Mouse (Mus musculus) C2C12 (cell line): ENCODE results near the gene Robo1. TPM values are rescaled to one million over a fixed set of nuclear protein-coding genes. Genes with fewer than 3 reads are reported as not detected.
A peak's percentile ranks its signal among the peaks of the same experiment; 100 is the strongest.

Experiments used
- H3K27me3 ChIP-seq: one replicate; pipeline ENCODE4 v1.6.1; 2011; ENCODE audit not compliant: control insufficient read depth, insufficient read depth, insufficient read length
- H3K36me3 ChIP-seq: one replicate; pipeline ENCODE4 v1.6.1; 2011; ENCODE audit not compliant: control insufficient read depth, insufficient read depth
- H3K4me3 ChIP-seq: one replicate; pipeline ENCODE4 v1.5.1; 2011; ENCODE audit warnings: mild to moderate bottlenecking, control low read depth; ENCODE audit not compliant: poor library complexity, insufficient read depth, severe bottlenecking
- H3K79me2 ChIP-seq: one replicate; pipeline ENCODE4 v1.6.1; 2011; ENCODE audit not compliant: control insufficient read depth, insufficient read depth
- H3K79me3 ChIP-seq: one replicate; pipeline ENCODE4 v1.6.1; 2011; ENCODE audit warnings: low read depth, control low read depth
- H3ac ChIP-seq: one replicate; pipeline ENCODE3; 2011; ENCODE audit warnings: low read depth; ENCODE audit not compliant: control insufficient read depth, insufficient read length
- CEBPB ChIP-seq: IDR thresholded peaks from one replicate; pipeline ENCODE4 v1.6.1; 2011; ENCODE audit warnings: low read depth, mild to moderate bottlenecking, control low read depth, moderate library complexity
- CTCF ChIP-seq: IDR thresholded peaks from one replicate; pipeline ENCODE4 v1.5.1; 2011; ENCODE audit not compliant: control insufficient read depth, insufficient read depth, insufficient read length
- FOSL1 ChIP-seq: IDR thresholded peaks from one replicate; pipeline ENCODE4 v1.8.0; 2011; ENCODE audit warnings: mild to moderate bottlenecking, low read length; ENCODE audit not compliant: poor library complexity, insufficient read depth, severe bottlenecking
- MAX ChIP-seq: IDR thresholded peaks from one replicate; pipeline ENCODE4 v1.6.1; 2011; ENCODE audit warnings: mild to moderate bottlenecking, control low read depth
- MYOD1 ChIP-seq: IDR thresholded peaks from one replicate; pipeline ENCODE4 v1.6.1; 2011; ENCODE audit warnings: low read depth; ENCODE audit not compliant: control insufficient read depth, insufficient read length
- MYOG ChIP-seq: IDR thresholded peaks from one replicate; pipeline ENCODE4 v1.6.1; 2011; ENCODE audit not compliant: control insufficient read depth, insufficient read length; ENCODE audit errors: extremely low read depth
- USF1 ChIP-seq: IDR thresholded peaks from one replicate; pipeline ENCODE4 v1.6.1; 2011; ENCODE audit warnings: low read depth, mild to moderate bottlenecking, control low read depth, moderate library complexity
- polyA plus RNA-seq: library from polyadenylated mRNA; unstranded; fragments of >200 nt; fragmentation: generic; extraction: Trizol; gene quantifications from one replicate; pipeline ENCODE4 v1.2.1, GENCODE M21; 2012; ENCODE audit warnings: missing spikeins

Robo1 gene
- polyA plus RNA-seq, 1 experiment: 6.5 TPM

- H3K36me3 ChIP-seq: no peaks in the 10 kb centered on the region
- no peak overlapping the region for H3K4me3 ChIP-seq
- no peaks in the 10 kb centered on the region for H3K79me2 ChIP-seq
- no peaks in the 10 kb centered on the region for H3K27me3 ChIP-seq
- no peaks in the 10 kb centered on the region for H3K79me3 ChIP-seq
- no peak overlapping the region for H3ac ChIP-seq
- no peak for TF ChIP-seq FOSL1
- TF ChIP-seq MAX: no peak
- no peak for TF ChIP-seq MYOD1
- no peak for TF ChIP-seq CEBPB
- no peak for TF ChIP-seq CTCF
- no peak for TF ChIP-seq MYOG
- TF ChIP-seq USF1: no peak
These were observed 341.2 kb downstream of the Robo1 start for GRCm38 (mm10) chr16:72649314-72649713.

GRCm38 (mm10) chr16:72655411-72655810 is 347.3 kb downstream of the Robo1 start:
- no peak for TF ChIP-seq CTCF
- TF ChIP-seq MYOD1: no peak
- TF ChIP-seq CEBPB: no peak
- TF ChIP-seq MYOG: no peak
- no peak for TF ChIP-seq MAX
- no peak for TF ChIP-seq FOSL1
- no peak for TF ChIP-seq USF1
- H3K4me3 ChIP-seq: no peak overlapping the region
- H3K36me3 ChIP-seq: no peaks in the 10 kb centered on the region
- no peaks in the 10 kb centered on the region for H3K79me2 ChIP-seq
- no peaks in the 10 kb centered on the region for H3K79me3 ChIP-seq
- H3K27me3 ChIP-seq: no peaks in the 10 kb centered on the region
- no peak overlapping the region for H3ac ChIP-seq

DNA sequence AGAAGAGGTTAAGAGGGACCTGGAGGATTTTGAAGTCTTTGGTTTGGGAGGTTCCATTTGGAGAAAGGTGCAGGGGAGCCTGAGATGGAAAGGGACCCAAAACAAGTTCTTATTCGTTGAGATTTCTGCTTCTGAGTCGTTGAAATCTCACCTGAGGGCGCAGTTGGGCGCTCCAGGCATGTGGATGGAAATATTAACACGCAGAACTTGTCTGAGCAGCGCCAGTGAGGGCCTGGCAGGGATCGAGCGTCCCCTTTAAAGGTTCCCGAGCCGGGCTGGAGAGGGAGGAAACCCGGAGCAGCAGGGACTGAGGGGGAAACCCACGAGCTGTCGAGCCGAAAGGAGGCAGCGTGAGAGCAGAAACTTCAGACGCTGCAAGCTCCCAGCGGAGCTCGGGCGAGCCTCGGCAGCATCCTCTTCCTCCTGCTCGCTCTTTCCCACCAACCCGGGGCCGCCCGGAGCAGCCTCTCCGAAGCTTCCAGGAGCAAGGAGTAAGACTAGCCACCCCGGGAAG is 354.8 kb downstream of the Robo1 start:
- H3K79me2 ChIP-seq: no peaks in the 10 kb centered on the region
- peak overlapping the region; percentile 56 for H3ac ChIP-seq
- H3K27me3 ChIP-seq: no peaks in the 10 kb centered on the region
- peaks cover 8% of the 10 kb centered on the region for H3K79me3 ChIP-seq
- peak overlapping the region; percentile 34 for H3K4me3 ChIP-seq
- TF ChIP-seq MYOD1 (no peak), FOSL1 (no peak), CEBPB (no peak), USF1 (no peak), MYOG (no peak), MAX (no peak), CTCF (no peak)
- no peaks in the 10 kb centered on the region for H3K36me3 ChIP-seq

DNA sequence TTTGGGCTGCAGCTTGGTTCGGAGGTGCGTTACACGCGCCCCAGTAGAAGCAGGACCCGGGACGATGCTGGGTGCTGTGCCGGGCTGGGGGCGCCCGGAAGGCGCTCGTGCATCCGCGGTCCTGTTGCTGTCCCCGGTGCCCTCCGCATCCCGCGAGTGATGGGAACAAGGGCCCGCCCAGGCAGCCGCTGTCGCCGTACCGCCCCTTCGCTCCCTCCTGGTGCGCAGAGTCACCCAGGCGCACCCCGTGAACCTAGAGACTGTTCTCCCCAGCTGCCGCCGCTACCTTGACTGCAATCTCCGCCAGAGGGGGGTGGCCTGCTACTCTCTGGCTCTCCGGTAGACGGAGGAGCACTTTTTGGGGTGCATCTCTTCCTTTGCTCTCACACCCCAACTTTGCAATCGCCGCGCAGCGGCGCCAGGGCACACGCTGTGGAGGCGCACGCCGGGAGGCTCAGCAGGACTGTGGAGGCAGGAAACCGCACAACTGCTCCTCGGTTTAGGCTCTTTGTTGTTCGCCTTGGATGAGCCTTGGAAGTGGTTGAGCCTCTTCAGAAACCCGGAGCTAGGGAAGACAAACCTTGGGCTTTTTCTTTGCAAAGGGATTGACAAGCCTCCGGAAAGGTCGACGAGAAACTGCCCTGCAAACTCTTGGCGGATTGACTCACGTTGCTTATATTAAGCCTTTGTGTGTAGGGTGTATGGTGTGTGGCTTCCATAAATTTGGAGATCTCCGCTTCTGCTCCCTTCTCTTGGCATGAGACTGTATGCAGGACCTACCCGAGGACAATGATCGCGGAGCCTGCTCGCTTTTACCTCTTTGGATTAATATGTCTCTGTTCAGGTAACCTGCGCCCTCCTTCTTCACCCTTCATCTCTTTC is 355.5 kb downstream of the Robo1 start:
- TF ChIP-seq CEBPB: no peak
- no peak for TF ChIP-seq FOSL1
- TF ChIP-seq MYOG: no peak
- TF ChIP-seq USF1: no peak
- no peak for TF ChIP-seq CTCF
- TF ChIP-seq MYOD1: no peak
- TF ChIP-seq MAX: no peak
- Histone ChIP-seq H3ac (peak overlapping the region; percentile 56), H3K4me3 (peak overlapping the region; percentile 34), H3K36me3 (no peaks in the 10 kb centered on the region), H3K79me2 (no peaks in the 10 kb centered on the region), H3K27me3 (no peaks in the 10 kb centered on the region), H3K79me3 (peaks cover 8% of the 10 kb centered on the region)

- no peaks in the 10 kb centered on the region for H3K27me3 ChIP-seq
- no peaks in the 10 kb centered on the region for H3K79me2 ChIP-seq
- H3K4me3 ChIP-seq: peak overlapping the region; percentile 34
- H3K79me3 ChIP-seq: peaks cover 11% of the 10 kb centered on the region
- TF ChIP-seq USF1 (no peak), MYOG (no peak), FOSL1 (no peak), CTCF (no peak), MYOD1 (no peak), CEBPB (no peak), MAX (no peak)
- no peaks in the 10 kb centered on the region for H3K36me3 ChIP-seq
- peak overlapping the region; percentile 56 for H3ac ChIP-seq
These were observed 356.1 kb downstream of the Robo1 start for GRCm38 (mm10) chr16:72664233-72664613.

DNA sequence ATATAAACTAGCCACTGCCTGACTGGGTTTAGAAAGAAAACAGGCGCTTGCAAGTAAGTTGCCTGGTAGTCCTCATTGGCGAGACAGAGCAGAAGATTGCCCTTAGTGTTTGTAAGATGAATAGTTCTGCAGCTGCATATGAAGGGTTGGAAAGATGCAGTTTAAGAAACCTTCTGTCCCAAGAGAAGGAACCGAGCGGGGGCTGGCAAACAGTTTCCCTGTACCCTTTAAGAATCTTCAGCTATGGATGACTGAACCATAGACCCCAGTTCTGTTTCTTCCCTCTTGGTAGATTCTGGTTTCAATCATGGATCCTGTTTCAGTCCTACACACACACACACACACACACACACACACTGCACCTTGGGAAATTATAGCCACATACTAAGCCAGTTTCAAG is 356.7 kb downstream of the Robo1 start:
- no peaks in the 10 kb centered on the region for H3K36me3 ChIP-seq
- no peak overlapping the region for H3K4me3 ChIP-seq
- peaks cover 11% of the 10 kb centered on the region for H3K79me3 ChIP-seq
- no peaks in the 10 kb centered on the region for H3K79me2 ChIP-seq
- no peaks in the 10 kb centered on the region for H3K27me3 ChIP-seq
- TF ChIP-seq FOSL1: no peak
- no peak for TF ChIP-seq CTCF
- no peak for TF ChIP-seq MYOD1
- no peak for TF ChIP-seq MYOG
- TF ChIP-seq MAX: no peak
- no peak for TF ChIP-seq CEBPB
- no peak for TF ChIP-seq USF1
- no peak overlapping the region for H3ac ChIP-seq
